Mouse (Mus musculus) neural tube, embryonic 11.5 days (tissue): Measurements from ENCODE around the gene B230118H07Rik. TPM values are rescaled to one million over a fixed set of nuclear protein-coding genes. Genes with fewer than 3 reads are reported as not detected.

Experiments used
- ATAC-seq: fragments of 200-750 bp; cut with Nextera tagmentation; 2 replicates; pipeline ENCODE4 v1.8.0; 2017; ENCODE audit warnings: moderate number of reproducible peaks, mild to moderate bottlenecking, moderate TSS enrichment, moderate library complexity; ENCODE audit not compliant: insufficient read depth, low FRiP score, low TSS enrichment
- DNase-seq: peaks from one replicate; pipeline ENCODE4 v3.0.0-alpha.2; 2015; ENCODE audit warnings: low spot score
- H3K27ac ChIP-seq: fragments of 300-500 bp; sonication (generic); 2 replicates; pipeline ENCODE4 v1.5.1; 2014; ENCODE audit warnings: low read depth, mild to moderate bottlenecking, low read length
- H3K27me3 ChIP-seq: fragments of 300-500 bp; sonication (generic); 2 replicates; pipeline ENCODE4 v1.6.1; 2014; ENCODE audit warnings: mild to moderate bottlenecking, low read length, mixed read lengths; ENCODE audit not compliant: control insufficient read depth, insufficient read depth
- H3K36me3 ChIP-seq: fragments of 300-500 bp; sonication (generic); 2 replicates; pipeline ENCODE4 v1.6.1; 2014; ENCODE audit warnings: mild to moderate bottlenecking, low read length, moderate library complexity, mixed read lengths; ENCODE audit not compliant: control insufficient read depth, insufficient read depth
- H3K4me1 ChIP-seq: fragments of 300-500 bp; sonication (generic); 2 replicates; pipeline ENCODE4 v1.6.1; 2014; ENCODE audit warnings: low read length, mixed read lengths; ENCODE audit not compliant: control insufficient read depth, insufficient read depth
- H3K4me2 ChIP-seq: fragments of 300-500 bp; sonication (generic); 2 replicates; pipeline ENCODE4 v1.6.1; 2014; ENCODE audit warnings: low read depth, mild to moderate bottlenecking, moderate library complexity
- H3K4me3 ChIP-seq: fragments of 300-500 bp; sonication (generic); 2 replicates; pipeline ENCODE4 v1.5.1; 2014; ENCODE audit warnings: low read depth, low read length
- H3K9ac ChIP-seq: fragments of 300-500 bp; sonication (generic); 2 replicates; pipeline ENCODE4 v1.6.1; 2014; ENCODE audit warnings: mild to moderate bottlenecking, low read length
- H3K9me3 ChIP-seq: fragments of 300-500 bp; sonication (generic); 2 replicates; pipeline ENCODE4 v1.6.1; 2016; ENCODE audit warnings: low read length; ENCODE audit not compliant: control insufficient read depth
- WGBS: fragments of 180-500 bp; shearing (Covaris S2); extraction: QIAGEN DNeasy Blood & Tissue Kit; methylation state at CpG from one replicate; pipeline ENCODE4 v1.1.7; 2014; 5-methylcytosine and 5-hydroxymethylcytosine counted together
- polyA plus RNA-seq: library from polyadenylated mRNA; unstranded; fragments of >200 nt; fragmentation: Nextera tagmentation; extraction: Ambion mirVana; gene quantifications from 2 replicates; pipeline ENCODE4 v1.2.1, GENCODE M21; 2014

The B230118H07Rik gene
- polyA plus RNA-seq, 1 experiment from 2014 or later, result 65.5 TPM

DNA sequence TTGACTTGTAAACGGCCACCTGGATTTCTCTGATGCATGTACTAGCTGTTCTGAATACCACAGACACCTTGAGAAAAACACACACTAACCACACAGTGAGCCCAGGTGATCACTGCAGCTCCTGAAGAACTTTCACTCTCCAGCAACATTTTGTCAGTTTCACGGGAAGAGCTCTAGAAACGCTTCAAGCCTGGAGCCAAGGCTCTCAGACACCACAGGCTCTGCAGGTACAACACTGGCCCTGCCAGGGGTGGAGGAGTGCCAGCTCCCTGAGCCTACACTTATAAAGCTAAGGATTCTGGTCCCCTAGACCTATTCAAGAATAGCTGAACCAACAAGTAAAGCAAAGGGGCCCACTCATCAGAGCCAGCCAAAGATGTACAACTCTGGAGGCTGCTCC, 67.9 kb downstream of the B230118H07Rik start:
- Histone ChIP-seq H3K4me1 (no peaks in the 10 kb centered on the region), H3K27me3 (no peaks in the 10 kb centered on the region), H3K9me3 (no peaks in the 10 kb centered on the region), H3K4me2 (no peak overlapping the region), H3K36me3 (0 out of 2 replicates have a peak, but pooled peaks cover 2% of the 10 kb centered on the region), H3K4me3 (no peak overlapping the region), H3K27ac (no peak overlapping the region), H3K9ac (no peak overlapping the region)
- DNase-seq, result no peak
- no peak for ATAC-seq
- 90% methylated on average over 3 of the region's 3 CpGs for WGBS

DNA sequence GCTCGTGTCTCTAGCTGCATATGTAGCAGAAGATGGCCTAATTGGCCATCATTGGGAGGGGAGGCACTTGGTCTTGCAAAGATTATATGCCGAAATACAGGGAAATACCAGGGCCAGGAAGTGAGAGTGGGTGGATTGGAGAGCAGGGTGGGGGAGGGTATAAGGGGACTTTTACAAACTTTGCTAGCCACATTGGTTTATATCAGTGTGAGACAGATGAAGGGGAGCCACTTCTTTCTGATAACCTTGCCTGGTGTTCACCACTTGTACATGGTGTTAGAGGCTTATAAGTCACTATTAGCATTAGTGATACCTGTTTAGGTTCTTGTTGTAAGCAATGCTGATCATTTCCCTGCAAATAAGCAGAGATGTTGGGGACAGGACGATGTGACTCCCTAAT, 68.4 kb downstream of the B230118H07Rik start:
- 83% methylated on average over 3 of the region's 3 CpGs for WGBS
- Histone ChIP-seq H3K4me2 (no peak overlapping the region), H3K4me1 (no peaks in the 10 kb centered on the region), H3K36me3 (0 out of 2 replicates have a peak, but pooled peaks cover 2% of the 10 kb centered on the region), H3K4me3 (no peak overlapping the region), H3K27me3 (no peaks in the 10 kb centered on the region), H3K9me3 (no peaks in the 10 kb centered on the region), H3K27ac (no peak overlapping the region), H3K9ac (no peak overlapping the region)
- ATAC-seq (no peak), DNase-seq (no peak)

DNA sequence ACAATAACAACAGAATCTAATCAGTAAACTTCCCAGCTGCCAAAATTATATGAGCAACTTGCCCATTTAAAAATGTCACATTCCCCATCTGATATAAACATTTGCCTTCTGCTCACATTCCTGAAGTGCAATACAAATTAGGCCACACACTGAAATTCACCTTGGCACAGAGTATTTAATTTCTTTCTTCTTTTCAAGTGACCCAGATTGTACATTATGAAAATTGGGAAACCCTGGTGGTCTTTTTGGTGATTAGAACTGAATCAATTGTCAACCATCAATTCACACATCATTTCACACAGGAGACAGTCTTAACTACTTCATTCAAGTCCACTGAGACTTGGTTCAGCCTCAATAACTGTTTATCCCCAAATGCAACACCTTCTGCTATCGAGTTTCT, 68.9 kb downstream of the B230118H07Rik start:
- Histone ChIP-seq H3K4me1 (no peaks in the 10 kb centered on the region), H3K9ac (no peak overlapping the region), H3K27me3 (no peaks in the 10 kb centered on the region), H3K36me3 (0 out of 2 replicates have a peak, but pooled peaks cover 2% of the 10 kb centered on the region), H3K4me2 (no peak overlapping the region), H3K27ac (no peak overlapping the region), H3K4me3 (no peak overlapping the region), H3K9me3 (no peaks in the 10 kb centered on the region)
- ATAC-seq, result no peak
- WGBS, result 79% methylated on average over 1 of the region's 1 CpGs
- no peak for DNase-seq

DNA sequence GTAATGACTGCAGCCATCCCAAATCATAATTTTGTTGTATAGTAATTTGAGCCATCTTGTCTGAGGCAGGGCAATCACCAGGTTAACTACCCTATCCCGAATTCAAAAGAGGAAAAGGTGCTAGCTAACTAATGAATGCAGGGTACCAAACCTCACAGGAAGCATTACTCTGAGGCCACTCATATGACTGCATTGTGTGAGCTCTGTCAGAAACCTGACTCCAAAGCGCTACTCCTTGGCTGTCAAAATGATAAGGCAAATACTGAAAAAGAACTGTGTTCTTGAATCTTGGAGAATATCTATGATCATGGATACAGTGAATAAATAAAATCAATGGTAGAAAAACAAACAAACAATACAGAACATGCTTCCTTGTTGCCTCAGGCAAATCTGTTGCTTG, 69.3 kb downstream of the B230118H07Rik start:
- H3K4me3 ChIP-seq, result no peak overlapping the region
- no peak overlapping the region for H3K4me2 ChIP-seq
- DNase-seq (no peak), ATAC-seq (no peak)
- H3K4me1 ChIP-seq, result no peaks in the 10 kb centered on the region
- H3K9me3 ChIP-seq, result no peaks in the 10 kb centered on the region
- H3K27ac ChIP-seq, result no peak overlapping the region
- no peaks in the 10 kb centered on the region for H3K27me3 ChIP-seq
- 70% methylated on average over 2 of the region's 2 CpGs for WGBS
- no peak overlapping the region for H3K9ac ChIP-seq
- 0 out of 2 replicates have a peak, but pooled peaks cover 2% of the 10 kb centered on the region for H3K36me3 ChIP-seq

DNA sequence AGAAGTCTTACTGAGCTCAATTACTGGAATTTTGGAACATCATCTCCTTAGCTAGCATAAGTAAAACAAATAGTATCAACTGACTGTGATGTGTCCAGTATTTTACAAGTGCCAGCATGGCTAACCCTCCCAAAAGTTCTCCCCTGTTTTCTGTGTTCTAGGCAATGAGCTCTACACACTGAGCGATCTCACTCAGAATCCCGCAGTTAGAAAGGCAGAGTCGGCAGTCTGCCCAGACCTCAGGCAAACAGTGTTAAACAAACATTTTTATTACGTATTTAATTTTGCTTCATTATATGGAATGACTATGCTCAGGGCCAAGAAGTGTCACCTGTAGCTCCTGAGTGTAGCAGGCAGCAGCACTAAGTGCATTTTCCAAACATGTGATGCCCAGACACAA, 72.1 kb downstream of the B230118H07Rik start:
- H3K9me3 ChIP-seq, result no peaks in the 10 kb centered on the region
- no peak for ATAC-seq

DNA sequence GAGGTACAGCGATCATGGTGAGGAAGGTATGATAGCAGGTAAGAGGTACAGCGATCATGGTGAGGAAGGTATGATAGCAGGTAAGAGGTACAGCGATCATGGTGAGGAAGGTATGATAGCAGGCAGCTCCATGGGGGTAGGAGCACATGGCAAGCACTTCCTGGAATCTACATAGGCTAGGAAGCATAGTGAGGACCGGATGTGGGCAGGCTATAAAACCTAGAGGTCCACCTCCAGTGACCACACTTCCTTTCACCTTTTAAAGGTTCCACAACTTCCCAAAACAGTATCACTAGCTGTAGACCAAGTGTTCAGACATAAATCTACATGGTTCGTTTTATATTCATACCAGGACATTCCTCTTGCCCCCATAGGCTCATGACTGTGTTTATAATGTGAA, 80.1 kb downstream of the B230118H07Rik start:
- ATAC-seq (no peak), DNase-seq (no peak)
- Histone ChIP-seq H3K36me3 (no peaks in the 10 kb centered on the region), H3K4me1 (no peaks in the 10 kb centered on the region), H3K9me3 (no peaks in the 10 kb centered on the region), H3K27ac (no peak overlapping the region), H3K4me2 (no peak overlapping the region), H3K4me3 (no peak overlapping the region), H3K27me3 (no peaks in the 10 kb centered on the region), H3K9ac (no peak overlapping the region)
- 91% methylated on average over 3 of the region's 5 CpGs for WGBS

More for the DNA sequence above, 72.1 kb downstream of the B230118H07Rik start:
- 89% methylated on average over 4 of the region's 4 CpGs for WGBS
- H3K27ac ChIP-seq, result no peak overlapping the region
- no peak for DNase-seq
- no peak overlapping the region for H3K4me2 ChIP-seq
- H3K4me1 ChIP-seq, result no peaks in the 10 kb centered on the region
- H3K9ac ChIP-seq, result no peak overlapping the region
- no peaks in the 10 kb centered on the region for H3K36me3 ChIP-seq
- no peak overlapping the region for H3K4me3 ChIP-seq
- H3K27me3 ChIP-seq, result no peaks in the 10 kb centered on the region

DNA sequence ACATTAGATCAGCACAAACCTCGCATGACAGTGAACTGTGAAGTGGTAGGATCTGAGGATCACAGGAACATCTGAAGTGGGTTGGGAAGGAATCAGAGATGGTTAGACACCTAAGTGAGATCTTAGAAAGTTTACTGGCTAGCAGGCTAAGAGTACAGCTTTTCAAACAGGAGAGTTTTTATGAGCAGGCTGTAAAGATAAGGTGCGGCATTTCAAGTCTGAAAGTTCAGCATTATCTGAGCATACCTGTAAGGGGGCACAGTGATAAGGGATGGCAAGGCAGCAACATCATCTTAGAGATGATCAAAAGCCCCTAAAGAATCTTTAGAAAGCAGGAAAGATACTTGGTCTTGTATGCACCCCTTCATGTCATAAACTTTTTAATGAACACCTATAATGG, 81.8 kb downstream of the B230118H07Rik start:
- no peak for DNase-seq

DNA sequence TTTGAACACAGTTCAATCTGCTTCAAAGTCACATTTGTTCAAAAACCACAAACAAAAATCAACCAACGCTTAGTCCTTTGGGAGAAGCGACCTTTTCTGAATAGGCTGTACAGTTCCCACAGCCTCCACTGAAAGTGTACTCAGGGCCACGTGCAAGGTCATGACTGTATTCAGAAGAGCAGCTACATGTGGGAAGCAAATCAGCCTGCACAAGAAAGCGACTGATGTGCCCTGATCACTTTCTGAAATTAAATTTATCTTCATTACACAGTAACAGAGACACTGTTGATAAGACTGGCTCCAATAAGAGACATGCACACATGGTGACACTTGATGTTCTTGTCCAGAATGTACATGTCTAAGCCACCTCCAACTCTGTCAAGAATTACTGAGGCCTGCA, 85.6 kb downstream of the B230118H07Rik start:
- H3K9ac ChIP-seq, result no peak overlapping the region
- H3K36me3 ChIP-seq, result no peaks in the 10 kb centered on the region
- H3K9me3 ChIP-seq, result no peaks in the 10 kb centered on the region
- no peak overlapping the region for H3K4me2 ChIP-seq
- H3K27ac ChIP-seq, result no peak overlapping the region
- no peaks in the 10 kb centered on the region for H3K27me3 ChIP-seq
- H3K4me3 ChIP-seq, result no peak overlapping the region
- no peaks in the 10 kb centered on the region for H3K4me1 ChIP-seq
- WGBS, result 88% methylated on average over 4 of the region's 4 CpGs
- ATAC-seq (no peak), DNase-seq (no peak)

More for the DNA sequence above, 81.8 kb downstream of the B230118H07Rik start:
- no peaks in the 10 kb centered on the region for H3K9me3 ChIP-seq
- 90% methylated on average over 2 of the region's 2 CpGs for WGBS
- no peaks in the 10 kb centered on the region for H3K27me3 ChIP-seq
- H3K9ac ChIP-seq, result no peak overlapping the region
- H3K4me3 ChIP-seq, result no peak overlapping the region
- ATAC-seq, result no peak
- H3K4me2 ChIP-seq, result no peak overlapping the region
- H3K36me3 ChIP-seq, result no peaks in the 10 kb centered on the region
- no peak overlapping the region for H3K27ac ChIP-seq
- H3K4me1 ChIP-seq, result no peaks in the 10 kb centered on the region

DNA sequence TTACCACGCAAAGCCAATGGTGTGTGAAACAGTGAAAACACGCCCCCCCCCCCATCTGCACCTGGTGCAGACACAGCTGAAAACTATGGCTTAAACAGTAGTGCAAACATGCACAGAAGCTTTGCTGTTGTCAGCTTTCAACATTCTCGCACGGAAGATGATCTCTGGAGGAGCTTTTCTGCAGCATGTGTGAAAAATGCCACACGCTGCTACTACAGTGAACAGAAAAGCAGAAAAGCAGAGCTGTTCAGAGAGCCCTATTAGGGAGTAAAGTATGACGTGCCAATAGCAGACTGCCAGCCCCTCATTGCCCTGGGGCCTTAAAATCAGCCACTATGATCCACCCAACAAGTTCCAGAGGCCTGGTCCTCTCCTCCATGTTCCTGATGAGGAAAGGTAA, 86.1 kb downstream of the B230118H07Rik start:
- Histone ChIP-seq H3K27me3 (no peaks in the 10 kb centered on the region), H3K4me2 (no peak overlapping the region), H3K9me3 (no peaks in the 10 kb centered on the region), H3K36me3 (no peaks in the 10 kb centered on the region), H3K9ac (no peak overlapping the region), H3K27ac (no peak overlapping the region), H3K4me3 (no peak overlapping the region), H3K4me1 (no peaks in the 10 kb centered on the region)
- 79% methylated on average over 6 of the region's 6 CpGs for WGBS
- ATAC-seq (no peak), DNase-seq (no peak)
